Mouse (Mus musculus) lung, embryonic 14.5 days (tissue): ENCODE measurements around the gene Tgfbi. TPM values are rescaled to one million over a fixed set of nuclear protein-coding genes. Genes with fewer than 3 reads are reported as not detected.

Experiments used
- ATAC-seq: fragments of 200-750 bp; cut with Nextera tagmentation; 2 replicates; pipeline ENCODE4 v1.8.0; 2017; ENCODE audit warnings: mild to moderate bottlenecking, moderate TSS enrichment, moderate library complexity; ENCODE audit not compliant: insufficient read depth
- DNase-seq: peaks from one replicate; pipeline ENCODE4 v3.0.0-alpha.2; 2015
- H3K27ac ChIP-seq: fragments of 300-500 bp; sonication (generic); 2 replicates; pipeline ENCODE4 v1.5.1; 2014; ENCODE audit warnings: low read depth, mild to moderate bottlenecking, moderate library complexity
- H3K27me3 ChIP-seq: fragments of 300-500 bp; sonication (generic); 2 replicates; pipeline ENCODE4 v1.6.1; 2014; ENCODE audit warnings: low read length, control low read depth; ENCODE audit not compliant: insufficient read depth
- H3K36me3 ChIP-seq: fragments of 300-500 bp; sonication (generic); 2 replicates; pipeline ENCODE4 v1.6.1; 2014; ENCODE audit warnings: control low read depth; ENCODE audit not compliant: insufficient read depth
- H3K4me1 ChIP-seq: fragments of 300-500 bp; sonication (generic); 2 replicates; pipeline ENCODE4 v1.6.1; 2014; ENCODE audit warnings: antibody characterized with exemption, control low read depth; ENCODE audit not compliant: insufficient read depth
- H3K4me2 ChIP-seq: fragments of 300-500 bp; sonication (generic); 2 replicates; pipeline ENCODE4 v1.6.1; 2014; ENCODE audit warnings: mild to moderate bottlenecking
- H3K4me3 ChIP-seq: fragments of 300-500 bp; sonication (generic); 2 replicates; pipeline ENCODE4 v1.5.1; 2014; ENCODE audit warnings: low read depth, low read length
- H3K9ac ChIP-seq: fragments of 300-500 bp; sonication (generic); 2 replicates; pipeline ENCODE4 v1.6.1; 2014
- H3K9me3 ChIP-seq: fragments of 300-500 bp; sonication (generic); 2 replicates; pipeline ENCODE4 v1.6.1; 2016; ENCODE audit warnings: low read depth, low read length, control low read depth
- CTCF ChIP-seq: IDR thresholded peaks from 2 replicates; pipeline ENCODE4 v1.5.1; 2016; ENCODE audit warnings: antibody characterized with exemption, low read depth
- WGBS: fragments of 180-500 bp; shearing (Covaris S2); extraction: QIAGEN DNeasy Blood & Tissue Kit; methylation state at CpG from one replicate; pipeline ENCODE4 v1.1.7; 2014; 5-methylcytosine and 5-hydroxymethylcytosine counted together
- polyA plus RNA-seq: library from polyadenylated mRNA; unstranded; fragments of >200 nt; fragmentation: Nextera tagmentation; extraction: Ambion mirVana; gene quantifications from 2 replicates; pipeline ENCODE4 v1.2.1, GENCODE M21; 2014

Tgfbi gene
- polyA plus RNA-seq, 1 experiment from 2014 or later = 171 TPM

- Histone ChIP-seq H3K27ac (peak overlapping the region; percentile 87), H3K9me3 (no peaks in the 10 kb centered on the region), H3K27me3 (no peaks in the 10 kb centered on the region), H3K9ac (no peak overlapping the region), H3K36me3 (no peaks in the 10 kb centered on the region), H3K4me2 (no peak overlapping the region; the same call in 1 of the 2 replicates), H3K4me1 (peaks cover 51% of the 10 kb centered on the region), H3K4me3 (no peak overlapping the region)
- ATAC-seq (peak; percentile 22), DNase-seq (peak; percentile 74)
- WGBS = 39% methylated on average over 14 of the region's 14 CpGs
- TF ChIP-seq CTCF = no peak
Measured at GRCm38 (mm10) chr13:56588454-56589117, 20.7 kb upstream of the Tgfbi start.

- Histone ChIP-seq H3K27me3 (no peaks in the 10 kb centered on the region), H3K4me2 (no peak overlapping the region), H3K4me3 (no peak overlapping the region), H3K27ac (peak overlapping the region; percentile 56; the same call in 1 of the 2 replicates), H3K36me3 (no peaks in the 10 kb centered on the region), H3K9ac (no peak overlapping the region), H3K4me1 (peaks cover 58% of the 10 kb centered on the region), H3K9me3 (no peaks in the 10 kb centered on the region)
- TF ChIP-seq CTCF = no peak
- 37% methylated on average over 5 of the region's 5 CpGs for WGBS
- DNase-seq = peak; percentile 67
- ATAC-seq = peak; percentile 13; the same call in 1 of the 2 replicates
Measured at GRCm38 (mm10) chr13:56590202-56590601, 19.1 kb upstream of the Tgfbi start.

GRCm38 (mm10) chr13:56591191-56591590 is 18.1 kb upstream of the Tgfbi start:
- no peak overlapping the region for H3K4me3 ChIP-seq
- H3K4me1 ChIP-seq = peaks cover 65% of the 10 kb centered on the region
- no peak overlapping the region for H3K4me2 ChIP-seq
- no peaks in the 10 kb centered on the region for H3K36me3 ChIP-seq
- ATAC-seq (no peak), DNase-seq (no peak)
- peak overlapping the region; percentile 56 for H3K27ac ChIP-seq
- H3K9ac ChIP-seq = no peak overlapping the region
- WGBS = 51% methylated on average over 8 of the region's 8 CpGs
- no peaks in the 10 kb centered on the region for H3K9me3 ChIP-seq
- no peak for TF ChIP-seq CTCF
- no peaks in the 10 kb centered on the region for H3K27me3 ChIP-seq

- ATAC-seq = no peak
Measured at GRCm38 (mm10) chr13:56591939-56592338, 17.4 kb upstream of the Tgfbi start.

GRCm38 (mm10) chr13:56593196-56593595 is 16.1 kb upstream of the Tgfbi start:
- no peak for ATAC-seq
- TF ChIP-seq CTCF = no peak
- peaks cover 78% of the 10 kb centered on the region for H3K4me1 ChIP-seq
- no peaks in the 10 kb centered on the region for H3K36me3 ChIP-seq
- DNase-seq = no peak
- H3K4me3 ChIP-seq = no peak overlapping the region
- no peaks in the 10 kb centered on the region for H3K9me3 ChIP-seq
- no peak overlapping the region for H3K4me2 ChIP-seq
- 67% methylated on average over 5 of the region's 5 CpGs for WGBS
- no peak overlapping the region for H3K27ac ChIP-seq
- H3K9ac ChIP-seq = no peak overlapping the region
- H3K27me3 ChIP-seq = no peaks in the 10 kb centered on the region

More at GRCm38 (mm10) chr13:56591939-56592338, 17.4 kb upstream of the Tgfbi start:
- peak overlapping the region; percentile 24; the same call in 1 of the 2 replicates for H3K27ac ChIP-seq
- H3K9ac ChIP-seq = no peak overlapping the region
- H3K4me1 ChIP-seq = peaks cover 71% of the 10 kb centered on the region
- H3K36me3 ChIP-seq = no peaks in the 10 kb centered on the region
- no peak for TF ChIP-seq CTCF
- H3K27me3 ChIP-seq = no peaks in the 10 kb centered on the region
- no peak overlapping the region for H3K4me2 ChIP-seq
- H3K9me3 ChIP-seq = no peaks in the 10 kb centered on the region
- no peak overlapping the region for H3K4me3 ChIP-seq
- peak; percentile 77 for DNase-seq
- 15% methylated on average over 2 of the region's 2 CpGs for WGBS

GRCm38 (mm10) chr13:56593961-56594391 is 15.3 kb upstream of the Tgfbi start:
- H3K27me3 ChIP-seq = no peaks in the 10 kb centered on the region
- 38% methylated on average over 7 of the region's 7 CpGs for WGBS

GRCm38 (mm10) chr13:56595246-56595645 is 14.1 kb upstream of the Tgfbi start:
- no peak for TF ChIP-seq CTCF
- Histone ChIP-seq H3K27ac (peak overlapping the region; percentile 75), H3K4me1 (peaks cover 80% of the 10 kb centered on the region), H3K9me3 (no peaks in the 10 kb centered on the region), H3K36me3 (no peaks in the 10 kb centered on the region), H3K4me2 (no peak overlapping the region), H3K27me3 (no peaks in the 10 kb centered on the region), H3K9ac (no peak overlapping the region), H3K4me3 (no peak overlapping the region)
- ATAC-seq (no peak), DNase-seq (no peak)
- WGBS = 57% methylated on average over 8 of the region's 8 CpGs

More at GRCm38 (mm10) chr13:56593961-56594391, 15.3 kb upstream of the Tgfbi start:
- Histone ChIP-seq H3K9me3 (no peaks in the 10 kb centered on the region), H3K36me3 (no peaks in the 10 kb centered on the region), H3K4me3 (no peak overlapping the region), H3K4me1 (peaks cover 76% of the 10 kb centered on the region), H3K9ac (no peak overlapping the region), H3K27ac (peak overlapping the region; percentile 75), H3K4me2 (no peak overlapping the region)
- ATAC-seq = peak; percentile 39; the same call in 1 of the 2 replicates
- TF ChIP-seq CTCF = no peak
- DNase-seq = peak; percentile 87
